Mouse (Mus musculus) liver, postnatal 0 days (tissue): ENCODE measurements at regions not wholly inside any gene's neighbourhood (a gene's known extent, or its start where the extent isn't known, plus 50 kb on each side); places are given as distances from the start of the nearest gene placed in this dataset.

Source experiments
- ATAC-seq: fragments of 200-750 bp; cut with Nextera tagmentation; 2 replicates; pipeline ENCODE4 v1.8.0; 2017; ENCODE audit warnings: mild to moderate bottlenecking, moderate library complexity
- DNase-seq: peaks from one replicate; pipeline ENCODE4 v3.0.0-alpha.2; 2016
- H3K27ac ChIP-seq: fragments of 300-500 bp; sonication (generic); 2 replicates; pipeline ENCODE4 v1.5.1; 2014; ENCODE audit warnings: antibody characterized with exemption, moderate library complexity, mild to moderate bottlenecking, low read depth
- H3K27me3 ChIP-seq: fragments of 300-500 bp; sonication (generic); 2 replicates; pipeline ENCODE4 v1.6.1; 2014; ENCODE audit warnings: low read length, control low read depth, mixed read lengths; ENCODE audit not compliant: insufficient read depth
- H3K36me3 ChIP-seq: fragments of 300-500 bp; sonication (generic); replicated peaks from 2 replicates; pipeline ENCODE4 v1.6.1; 2014; ENCODE audit warnings: mild to moderate bottlenecking, control low read depth, low read length, moderate library complexity, mixed read lengths; ENCODE audit not compliant: insufficient read depth
- H3K4me1 ChIP-seq: fragments of 300-500 bp; sonication (generic); 2 replicates; pipeline ENCODE4 v1.6.1; 2014; ENCODE audit warnings: antibody characterized with exemption, mild to moderate bottlenecking, control low read depth; ENCODE audit not compliant: insufficient read depth
- H3K4me2 ChIP-seq: fragments of 300-500 bp; sonication (generic); 2 replicates; pipeline ENCODE4 v1.6.1; 2014; ENCODE audit warnings: low read depth, mild to moderate bottlenecking, low read length, moderate library complexity, mixed read lengths
- H3K4me3 ChIP-seq: fragments of 300-500 bp; sonication (generic); 2 replicates; pipeline ENCODE4 v1.5.1; 2014; ENCODE audit warnings: low read depth, low read length
- H3K9ac ChIP-seq: fragments of 300-500 bp; sonication (generic); replicated peaks from 2 replicates; pipeline ENCODE4 v1.6.1; 2014; ENCODE audit warnings: mild to moderate bottlenecking, moderate library complexity
- H3K9me3 ChIP-seq: fragments of 300-500 bp; sonication (generic); 2 replicates; pipeline ENCODE4 v1.6.1; 2016; ENCODE audit warnings: mild to moderate bottlenecking, control low read depth, low read length, mixed read lengths
- CTCF ChIP-seq: sonication (generic); IDR thresholded peaks from 2 replicates; pipeline ENCODE4 v1.5.1; 2016; ENCODE audit warnings: antibody characterized with exemption, low read depth
- EP300 ChIP-seq: IDR thresholded peaks from 2 replicates; pipeline ENCODE4 v1.6.1; 2016; ENCODE audit warnings: antibody characterized with exemption, low read depth, mild to moderate bottlenecking
- WGBS: fragments of 180-500 bp; shearing (Covaris S2); extraction: QIAGEN DNeasy Blood & Tissue Kit; methylation state at CpG from one replicate; pipeline ENCODE4 v1.1.7; 2014; ENCODE audit not compliant: insufficient replicate concordance; 5-methylcytosine and 5-hydroxymethylcytosine counted together

DNA sequence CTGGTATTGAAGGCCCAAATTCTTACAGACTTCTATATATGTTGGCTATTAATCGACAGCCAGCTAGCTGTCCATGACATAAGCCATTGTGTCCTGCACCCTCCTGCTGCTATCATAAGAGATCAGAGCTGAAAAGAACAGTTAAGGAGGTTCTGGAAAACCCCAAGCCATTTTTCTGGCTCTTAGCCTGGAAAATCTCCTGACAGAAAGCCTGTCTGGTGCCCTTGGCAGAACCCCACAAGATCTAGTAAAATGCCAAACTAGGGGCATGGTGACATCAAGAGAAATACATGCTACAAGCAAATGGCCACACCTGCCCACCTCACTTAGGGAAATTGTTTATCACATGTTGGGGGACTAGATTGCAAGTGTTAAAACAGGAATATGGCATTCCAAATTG is 91.6 kb upstream of the Vgll2 start:
- H3K4me1 ChIP-seq: no peaks in the 10 kb centered on the region
- H3K4me3 ChIP-seq: no peak overlapping the region
- H3K27ac ChIP-seq: no peak overlapping the region
- no peaks in the 10 kb centered on the region for H3K36me3 ChIP-seq
- no peak overlapping the region for H3K9ac ChIP-seq
- ATAC-seq: no peak
- no peak for DNase-seq
- no peaks in the 10 kb centered on the region for H3K27me3 ChIP-seq
- 79% methylated on average over 1 of the region's 1 CpGs for WGBS
- H3K9me3 ChIP-seq: no peaks in the 10 kb centered on the region
- no peak for TF ChIP-seq CTCF
- TF ChIP-seq EP300: no peak
- no peak overlapping the region for H3K4me2 ChIP-seq

DNA sequence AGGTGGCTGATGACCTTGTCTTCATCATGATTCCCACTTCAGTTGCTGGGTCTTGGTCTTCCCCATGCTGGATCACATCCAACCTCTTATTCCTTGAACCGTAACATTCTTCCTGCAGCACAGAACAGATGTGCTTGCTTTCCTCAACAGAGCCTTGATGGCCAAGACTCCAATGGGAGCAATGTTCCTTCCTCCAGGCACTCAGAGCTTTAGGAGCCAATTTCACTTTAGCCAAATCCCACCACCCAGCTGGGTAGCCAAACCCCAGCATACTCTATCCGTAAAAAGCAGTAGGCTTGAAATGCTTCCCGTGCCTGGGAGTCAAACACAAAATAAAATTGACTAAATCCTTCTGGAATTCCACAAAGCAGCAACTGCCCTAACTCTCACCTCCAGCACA is 86.8 kb upstream of the Vgll2 start:
- Histone ChIP-seq H3K4me3 (no peak overlapping the region), H3K27ac (no peak overlapping the region), H3K9me3 (no peaks in the 10 kb centered on the region), H3K27me3 (no peaks in the 10 kb centered on the region), H3K4me1 (no peaks in the 10 kb centered on the region), H3K4me2 (no peak overlapping the region), H3K9ac (no peak overlapping the region), H3K36me3 (no peaks in the 10 kb centered on the region)
- no peak for TF ChIP-seq CTCF
- no peak for TF ChIP-seq EP300
- ATAC-seq (no peak), DNase-seq (no peak)
- WGBS: 68% methylated on average over 3 of the region's 3 CpGs

DNA sequence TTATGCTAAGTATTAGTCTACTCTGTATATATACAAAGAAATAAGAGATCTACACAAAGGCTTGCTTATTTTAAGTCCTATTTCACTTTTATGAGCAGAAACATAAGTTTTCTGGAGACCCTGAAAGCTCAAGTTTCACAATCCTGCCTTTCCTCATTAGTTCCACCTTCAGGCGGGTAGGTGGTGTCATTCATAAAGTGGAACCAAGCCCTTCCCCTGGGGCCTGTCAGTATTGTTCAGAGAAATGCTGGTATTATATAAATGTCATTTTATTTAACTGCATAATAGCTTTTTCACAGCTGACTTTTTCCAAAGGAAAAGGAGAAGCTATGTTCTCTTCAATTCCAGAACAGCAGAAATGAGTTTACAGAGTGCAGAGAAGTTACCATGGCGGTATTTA is 81.1 kb upstream of the Vgll2 start:
- Histone ChIP-seq H3K27ac (no peak overlapping the region), H3K4me1 (no peaks in the 10 kb centered on the region), H3K27me3 (no peaks in the 10 kb centered on the region), H3K4me2 (no peak overlapping the region), H3K9me3 (no peaks in the 10 kb centered on the region), H3K9ac (no peak overlapping the region), H3K4me3 (no peak overlapping the region), H3K36me3 (no peaks in the 10 kb centered on the region)
- ATAC-seq: no peak
- no peak for TF ChIP-seq CTCF
- no peak for TF ChIP-seq EP300
- no peak for DNase-seq
- WGBS: 81% methylated on average over 2 of the region's 2 CpGs

DNA sequence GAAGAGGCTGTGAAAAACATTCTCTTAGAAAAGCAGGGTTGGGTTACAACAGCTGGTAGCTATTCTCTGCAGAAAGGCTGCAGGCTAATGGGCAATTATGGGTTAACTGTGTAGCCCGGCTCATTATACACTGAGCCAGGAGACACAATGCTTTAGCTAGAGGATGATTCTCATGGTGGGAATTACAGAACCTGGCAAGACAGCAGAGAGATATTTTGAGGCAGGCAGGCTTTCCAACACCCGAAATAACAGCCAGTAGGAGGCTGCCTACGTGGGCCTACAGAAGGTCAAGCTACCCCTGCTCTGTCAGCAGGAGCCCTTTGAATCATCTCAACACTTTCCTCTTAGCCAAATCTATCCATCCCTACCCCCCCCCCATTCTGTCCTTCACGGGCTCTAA is 76.6 kb upstream of the Vgll2 start:
- DNase-seq (no peak), ATAC-seq (no peak)
- Histone ChIP-seq H3K9ac (no peak overlapping the region), H3K36me3 (no peaks in the 10 kb centered on the region), H3K4me2 (no peak overlapping the region), H3K4me1 (no peaks in the 10 kb centered on the region), H3K27ac (no peak overlapping the region), H3K27me3 (no peaks in the 10 kb centered on the region), H3K4me3 (no peak overlapping the region), H3K9me3 (no peaks in the 10 kb centered on the region)
- 61% methylated on average over 4 of the region's 4 CpGs for WGBS
- TF ChIP-seq EP300 (no peak), CTCF (no peak)

DNA sequence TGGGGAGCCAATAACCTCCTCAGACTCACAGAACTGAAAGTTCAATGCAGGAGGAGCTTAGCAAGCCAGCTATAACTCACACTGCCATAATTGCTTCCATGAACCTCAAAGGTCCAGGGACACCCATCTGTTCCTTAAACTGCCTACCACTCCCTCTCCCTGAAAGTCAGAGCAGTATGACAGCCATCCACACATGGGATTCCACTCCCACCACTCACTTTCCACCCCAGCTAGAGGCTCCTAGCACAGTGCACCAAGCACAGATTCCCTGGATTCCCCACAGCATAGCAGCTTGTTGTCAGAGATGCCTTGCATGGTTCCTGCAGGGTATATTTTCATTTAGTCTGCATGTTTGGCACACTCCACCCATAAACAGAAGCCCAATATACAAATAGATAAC is 76.1 kb upstream of the Vgll2 start:
- H3K27ac ChIP-seq: no peak overlapping the region
- no peaks in the 10 kb centered on the region for H3K9me3 ChIP-seq
- no peaks in the 10 kb centered on the region for H3K4me1 ChIP-seq
- H3K9ac ChIP-seq: no peak overlapping the region
- no peak for DNase-seq
- H3K4me3 ChIP-seq: no peak overlapping the region
- no peaks in the 10 kb centered on the region for H3K36me3 ChIP-seq
- no peak overlapping the region for H3K4me2 ChIP-seq
- no peak for ATAC-seq
- TF ChIP-seq EP300 (no peak), CTCF (no peak)
- H3K27me3 ChIP-seq: no peaks in the 10 kb centered on the region

DNA sequence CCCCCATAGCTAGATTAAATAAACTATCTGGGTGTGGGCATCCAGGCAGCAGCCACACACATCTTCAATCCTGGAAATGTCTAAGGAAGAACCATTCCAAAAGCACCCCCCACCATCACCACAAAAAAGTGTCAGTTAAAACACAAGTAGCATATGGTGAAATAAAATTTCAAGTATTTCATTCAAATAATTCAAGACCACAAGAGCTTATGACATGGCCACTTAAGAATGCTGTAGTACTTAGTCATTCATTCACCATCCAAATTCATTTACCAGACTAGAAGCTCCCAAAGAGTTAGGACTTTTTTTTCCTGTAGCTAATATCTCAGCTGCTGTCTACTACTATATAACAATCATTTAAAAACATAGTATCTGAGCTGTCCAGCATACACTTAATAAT is 75.4 kb upstream of the Vgll2 start:
- no peaks in the 10 kb centered on the region for H3K4me1 ChIP-seq
- no peaks in the 10 kb centered on the region for H3K9me3 ChIP-seq
- no peaks in the 10 kb centered on the region for H3K27me3 ChIP-seq
- no peak overlapping the region for H3K27ac ChIP-seq
- ATAC-seq: no peak
- H3K4me2 ChIP-seq: no peak overlapping the region
- H3K4me3 ChIP-seq: no peak overlapping the region
- no peaks in the 10 kb centered on the region for H3K36me3 ChIP-seq
- TF ChIP-seq CTCF (no peak), EP300 (no peak)
- no peak for DNase-seq
- H3K9ac ChIP-seq: no peak overlapping the region

DNA sequence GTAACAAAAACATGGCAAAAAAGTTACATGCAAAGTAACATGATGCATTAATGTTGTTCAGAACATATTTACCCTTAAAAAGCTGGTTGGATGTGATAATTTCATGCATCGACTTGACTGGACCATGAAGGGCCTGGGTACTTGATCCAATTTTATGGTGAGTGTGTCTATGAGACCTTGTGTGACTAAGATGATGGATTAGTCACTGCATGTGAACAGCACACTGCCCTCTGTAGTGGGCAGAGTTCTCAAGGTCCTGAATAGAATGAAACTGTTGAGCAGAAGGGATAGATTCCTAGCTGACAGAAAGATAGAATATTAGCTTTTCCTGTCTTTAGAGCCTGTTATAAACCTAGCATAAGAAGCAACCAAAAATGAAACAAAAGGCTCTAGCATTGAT is 72.3 kb upstream of the Vgll2 start:
- no peaks in the 10 kb centered on the region for H3K4me1 ChIP-seq
- no peak overlapping the region for H3K27ac ChIP-seq
- H3K9ac ChIP-seq: no peak overlapping the region
- H3K27me3 ChIP-seq: no peaks in the 10 kb centered on the region
- no peak overlapping the region for H3K4me3 ChIP-seq
- no peaks in the 10 kb centered on the region for H3K36me3 ChIP-seq
- no peaks in the 10 kb centered on the region for H3K9me3 ChIP-seq
- TF ChIP-seq CTCF (no peak), EP300 (no peak)
- H3K4me2 ChIP-seq: no peak overlapping the region
- WGBS: 73% methylated on average over 1 of the region's 1 CpGs
- ATAC-seq (no peak), DNase-seq (no peak)
